Mouse (Mus musculus): ENCODE results near the gene Fzr1.
A peak's percentile ranks its signal among the peaks of the same experiment; 100 is the strongest.

Fzr1 gene

DNA sequence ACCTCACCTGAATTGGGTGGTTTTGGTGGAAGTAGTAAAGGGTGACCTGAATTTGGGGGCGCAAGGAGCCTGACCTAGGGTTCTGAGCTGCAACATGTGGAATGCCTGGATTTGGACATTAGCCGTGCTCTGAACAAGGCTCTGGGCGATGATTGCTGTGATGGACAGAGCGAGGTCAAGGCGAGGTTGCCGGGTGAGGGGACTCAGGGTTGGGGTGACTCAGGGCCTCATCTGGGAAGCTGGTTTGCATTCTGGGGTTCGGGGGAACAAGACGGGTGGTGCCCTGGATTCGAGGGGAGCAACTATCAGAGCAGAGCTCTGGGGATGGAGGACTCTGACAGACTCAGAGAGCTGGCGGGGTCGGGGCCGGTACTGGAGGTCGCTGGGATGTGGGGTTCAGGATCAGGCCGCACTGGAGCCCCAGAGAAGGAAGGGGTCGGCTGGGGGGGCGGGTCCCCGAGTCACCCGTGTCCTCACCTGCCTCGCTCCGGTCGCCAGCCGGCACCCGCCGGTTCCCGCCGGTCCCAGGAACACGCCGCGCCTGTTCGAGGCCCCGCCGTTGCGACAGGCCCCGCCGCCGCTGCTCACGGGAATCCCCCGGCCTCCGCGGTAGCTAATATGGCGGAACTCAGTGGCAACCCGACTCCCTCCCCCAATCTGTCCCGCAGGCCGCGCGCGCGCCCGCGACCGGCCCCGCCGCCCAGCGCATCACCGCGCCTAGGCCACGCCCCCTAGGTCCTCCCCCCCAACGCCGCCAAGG, at the start of gene Fzr1:
Fzr1 (minus strand) TSS at position 724 of the 760 bp plus-strand sequence.
- no peak for DNase-seq

DNA sequence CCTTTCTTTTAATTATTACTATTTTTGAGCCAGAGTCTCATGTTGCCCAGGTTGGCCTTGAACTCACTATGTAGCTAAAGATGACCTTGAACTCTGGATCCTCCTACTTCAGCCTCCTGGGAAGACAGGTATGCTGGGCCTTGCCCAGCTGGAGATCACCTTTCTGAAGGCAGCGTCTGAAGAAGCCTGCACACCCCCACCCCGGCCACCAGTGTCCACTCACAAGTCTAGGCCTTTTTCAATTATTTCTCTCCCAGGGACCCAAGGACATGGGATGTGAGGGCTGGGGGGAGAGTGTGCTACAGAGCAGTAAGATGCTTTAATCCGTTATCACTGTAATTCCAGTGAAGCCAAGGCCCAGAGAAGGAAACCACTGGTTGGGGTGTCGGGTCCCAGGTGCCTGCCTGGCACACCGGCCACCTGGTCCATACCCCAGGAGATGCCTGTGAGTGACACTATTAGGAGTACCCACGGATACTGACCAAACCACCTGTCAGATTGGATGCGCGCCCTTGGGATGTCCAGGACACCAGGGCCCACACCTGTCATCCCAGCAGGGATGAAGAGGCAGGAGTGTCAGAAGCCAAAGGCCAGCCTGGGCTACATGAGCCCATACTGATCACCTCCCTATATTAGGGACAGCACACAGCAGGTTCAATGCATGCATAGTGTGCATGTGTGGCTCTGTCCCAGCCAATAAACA, 49.6 kb upstream of the Fzr1 start:
- DNase-seq: peak; percentile 25

DNA sequence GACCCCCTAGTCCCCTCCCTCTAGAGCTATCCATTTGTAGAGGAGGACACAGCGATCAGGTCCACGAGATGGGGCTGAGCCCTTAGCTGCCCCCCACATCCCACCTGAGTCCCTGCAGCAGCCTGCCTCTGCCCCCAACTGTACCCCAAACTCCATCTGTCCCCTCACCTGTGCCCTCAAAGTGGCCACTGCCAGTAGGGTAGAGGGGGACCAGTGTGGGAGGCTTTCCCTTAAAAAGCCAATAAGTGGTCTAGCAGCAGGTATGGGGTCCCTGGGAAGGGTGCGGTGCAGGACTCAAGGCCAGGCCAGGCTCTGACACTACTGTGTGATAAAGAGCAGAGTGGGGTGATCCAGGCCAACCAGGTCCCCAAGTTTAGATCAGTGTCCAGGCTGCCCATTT, 49.0 kb upstream of the Fzr1 start:
- DNase-seq: peak; percentile 25

DNA sequence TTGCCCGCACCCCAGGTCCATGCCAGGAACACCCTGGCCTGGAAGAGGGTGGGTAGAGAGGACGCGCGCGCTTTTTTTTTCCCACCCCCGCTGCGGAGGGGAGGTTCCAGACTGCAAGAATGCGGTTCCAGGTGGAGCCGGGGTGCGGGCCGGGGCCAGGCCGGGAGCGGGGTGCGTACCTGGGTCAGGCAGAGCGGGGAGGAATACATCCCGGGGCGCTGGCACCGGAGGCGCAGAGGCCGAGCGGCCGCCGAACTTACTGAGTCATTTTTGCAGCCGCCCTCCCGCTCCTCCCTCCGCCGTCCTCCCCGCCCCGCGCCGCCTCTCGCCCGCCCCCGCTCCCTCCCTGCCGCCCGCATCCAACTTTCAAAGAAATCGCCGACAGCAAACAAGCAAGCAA, 48.6 kb upstream of the Fzr1 start:
- peak; percentile 88 for DNase-seq

- peak; percentile 70 for DNase-seq
These were observed 47.9 kb upstream of the Fzr1 start for GRCm38 (mm10) chr10:81426081-81426671.

GRCm38 (mm10) chr10:81425236-81425850, 47.0 kb upstream of the Fzr1 start:
- DNase-seq: peak; percentile 65

- DNase-seq: peak; percentile 83
These were observed 46.1 kb upstream of the Fzr1 start for GRCm38 (mm10) chr10:81424246-81425051.

- peak; percentile 20 for DNase-seq
These were observed 45.3 kb upstream of the Fzr1 start for GRCm38 (mm10) chr10:81423476-81424245.

- DNase-seq: peak; percentile 10
These were observed 44.4 kb upstream of the Fzr1 start for GRCm38 (mm10) chr10:81422661-81423217.

GRCm38 (mm10) chr10:81422191-81422590, 43.9 kb upstream of the Fzr1 start:
- DNase-seq: peak; percentile 13

DNA sequence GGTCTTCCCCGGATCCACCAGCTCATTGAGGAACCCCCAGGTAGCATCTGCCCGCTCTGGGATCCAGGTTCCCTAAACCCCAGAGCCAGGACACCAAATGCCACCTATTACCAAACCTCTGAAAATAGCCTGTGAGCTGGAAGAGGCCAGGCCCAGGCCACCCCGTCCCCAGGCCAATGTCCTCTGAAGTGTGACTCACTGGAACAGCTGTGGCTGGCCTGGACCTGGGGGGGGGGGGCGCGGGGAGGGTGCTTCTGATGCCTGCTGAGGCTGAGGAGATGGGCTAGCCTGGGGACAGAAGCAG, 43.4 kb upstream of the Fzr1 start:
- peak; percentile 11 for DNase-seq

GRCm38 (mm10) chr10:81421041-81421796, 42.9 kb upstream of the Fzr1 start:
- DNase-seq: no peak

- peak; percentile 44 for DNase-seq
These were observed 42.0 kb upstream of the Fzr1 start for GRCm38 (mm10) chr10:81420191-81420767.

- DNase-seq: peak; percentile 14
These were observed 41.0 kb upstream of the Fzr1 start for GRCm38 (mm10) chr10:81419111-81419928.

DNA sequence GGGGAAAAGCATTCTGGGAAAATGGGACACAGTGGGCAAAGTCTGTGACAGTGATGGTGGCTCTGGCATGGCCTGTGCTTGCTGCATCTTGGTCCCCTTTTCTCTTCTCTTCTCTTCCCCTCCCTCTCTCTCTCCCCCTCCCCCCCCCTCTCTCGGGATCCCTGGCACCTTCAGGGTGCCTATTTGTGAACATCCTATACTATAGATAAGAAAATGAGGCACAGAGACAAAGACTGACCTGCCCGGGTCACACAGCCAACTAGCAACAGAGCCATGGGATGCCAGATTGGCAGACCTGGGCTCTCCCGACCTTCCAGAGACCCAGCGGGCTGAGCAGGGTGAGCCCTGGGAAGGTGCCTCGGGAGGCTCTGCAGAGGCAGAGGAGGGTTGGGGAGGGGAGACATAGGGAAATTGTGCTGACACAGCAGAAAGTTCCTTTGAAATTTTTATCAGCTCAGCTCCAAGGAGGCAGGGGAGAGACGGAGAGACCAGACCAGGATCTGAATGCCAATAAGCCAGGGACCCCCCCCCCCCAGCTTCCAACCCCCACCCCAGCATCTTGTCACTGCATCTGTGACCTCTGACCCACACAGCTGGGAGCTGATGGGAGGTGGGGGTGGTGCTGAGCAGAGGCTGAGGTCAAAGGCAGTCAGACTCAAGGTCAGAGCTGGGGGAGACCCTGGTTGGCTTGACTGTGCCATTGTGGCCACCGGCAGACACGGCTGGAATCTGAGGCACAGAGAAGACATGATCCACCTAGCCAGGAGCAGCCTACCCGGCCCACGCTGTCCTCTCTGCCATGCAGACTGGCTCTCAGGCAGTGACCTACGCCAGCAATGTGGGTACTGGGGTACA, 40.1 kb upstream of the Fzr1 start:
- peak; percentile 34 for DNase-seq

- no peak for DNase-seq
These were observed 39.2 kb upstream of the Fzr1 start for GRCm38 (mm10) chr10:81417227-81418215.

GRCm38 (mm10) chr10:81416581-81417226, 38.4 kb upstream of the Fzr1 start:
- DNase-seq: peak; percentile 89

Data from kidney, postnatal 10 days (tissue).